9 mouse cellular contexts compared by ENCODE assay signal in genomic region chr6:121063771-121064170, GRCm38 (mm10).
DNase-seq lines count a peak whose midpoint lies in the region; ATAC-seq lines count a peak whose summit lies in the region.
"Had no signal": no experiment of that assay in that cellular context is flagged by ENCODE, and none has a peak within 500 bp of the region (broad histone marks: within the 10 kb centered on the region; RNA-seq: fewer than 3 reads in every experiment).

No protein-coding gene starts in this region.

- WGBS in hindbrain, embryonic 10.5 days, result 84% methylated on average over 8 of the region's 8 CpGs
- WGBS in hindbrain, embryonic 11.5 days, result 84% methylated on average over 8 of the region's 8 CpGs
- 78% methylated on average over 8 of the region's 8 CpGs for WGBS in embryonic facial prominence, embryonic 15.5 days
- WGBS in midbrain, embryonic 16.5 days, result 85% methylated on average over 8 of the region's 8 CpGs

- H3K27me3 ChIP-seq in hindbrain, embryonic 10.5 days (ENCODE audit: insufficient read depth, poor library complexity, severe bottlenecking), result no peaks in the 10 kb centered on the region
- H3K27me3 ChIP-seq in hindbrain, embryonic 11.5 days (ENCODE audit: control insufficient read depth, insufficient read depth, low read length), result no peaks in the 10 kb centered on the region
- no peaks in the 10 kb centered on the region for H3K27me3 ChIP-seq in embryonic facial prominence, embryonic 15.5 days
- no peaks in the 10 kb centered on the region for H3K27me3 ChIP-seq in midbrain, embryonic 16.5 days (ENCODE audit: control insufficient read depth, insufficient read depth, low read depth, low read length)
- H3K27me3 ChIP-seq: neural tube, embryonic 12.5 days had no signal

- H3K36me3 ChIP-seq in hindbrain, embryonic 10.5 days, result 0 out of 2 replicates have a peak, but pooled peaks cover 2% of the 10 kb centered on the region
- H3K36me3 ChIP-seq in hindbrain, embryonic 11.5 days (ENCODE audit: control insufficient read depth, insufficient read depth, low read length), result no peaks in the 10 kb centered on the region
- H3K36me3 ChIP-seq in embryonic facial prominence, embryonic 15.5 days, result no peaks in the 10 kb centered on the region
- no peaks in the 10 kb centered on the region for H3K36me3 ChIP-seq in midbrain, embryonic 16.5 days (ENCODE audit: control insufficient read depth, insufficient read depth, low read length)
- H3K36me3 ChIP-seq: neural tube, embryonic 12.5 days had no signal

- DNase-seq in hindbrain, embryonic 10.5 days (ENCODE audit: low spot score), result no peak
- DNase-seq in hindbrain, embryonic 11.5 days (ENCODE audit: low spot score), result no peak
- DNase-seq in kidney, adult 9 months, result peak; percentile 77
- no peak for DNase-seq in right cerebral cortex, adult 2 months (ENCODE audit: low spot score in 2 of 2)
- DNase-seq in spleen, postnatal 14 days (ENCODE audit: low spot score in 2 of 2), result no peak

- H3K4me2 ChIP-seq in hindbrain, embryonic 11.5 days (replicated peaks; ENCODE audit: low read depth, low read length), result no peak overlapping the region
- H3K4me2 ChIP-seq in embryonic facial prominence, embryonic 15.5 days (replicated peaks), result no peak overlapping the region
- no peak overlapping the region; the same call in 1 of the 2 replicates for H3K4me2 ChIP-seq in midbrain, embryonic 16.5 days (ENCODE audit: low read length)

- no peak overlapping the region for H3K4me3 ChIP-seq in hindbrain, embryonic 10.5 days
- no peak overlapping the region for H3K4me3 ChIP-seq in hindbrain, embryonic 11.5 days (ENCODE audit: low read depth, low read length)
- H3K4me3 ChIP-seq in embryonic facial prominence, embryonic 15.5 days (replicated peaks), result no peak overlapping the region
- no peak overlapping the region for H3K4me3 ChIP-seq in midbrain, embryonic 16.5 days (ENCODE audit: low read depth, low read length)
- H3K4me3 ChIP-seq: neural tube, embryonic 12.5 days had no signal

- H3K4me1 ChIP-seq in hindbrain, embryonic 10.5 days (replicated peaks), result peaks cover 64% of the 10 kb centered on the region
- peaks cover 4% of the 10 kb centered on the region; the same call in 1 of the 2 replicates for H3K4me1 ChIP-seq in hindbrain, embryonic 11.5 days (replicated peaks; ENCODE audit: control insufficient read depth, insufficient read depth, low read length)
- peaks cover 33% of the 10 kb centered on the region for H3K4me1 ChIP-seq in embryonic facial prominence, embryonic 15.5 days
- peaks cover 40% of the 10 kb centered on the region for H3K4me1 ChIP-seq in midbrain, embryonic 16.5 days (ENCODE audit: control insufficient read depth, insufficient read depth, low read length)

- peak overlapping the region; percentile 79 for H3K27ac ChIP-seq in hindbrain, embryonic 10.5 days
- no peak overlapping the region for H3K27ac ChIP-seq in hindbrain, embryonic 11.5 days (ENCODE audit: low read depth, low read length)
- peak overlapping the region; percentile 80 for H3K27ac ChIP-seq in embryonic facial prominence, embryonic 15.5 days (replicated peaks)
- H3K27ac ChIP-seq in midbrain, embryonic 16.5 days (ENCODE audit: low read length), result peak overlapping the region; percentile 99

- no peak overlapping the region for H3K9ac ChIP-seq in hindbrain, embryonic 11.5 days (ENCODE audit: low read depth, low read length)
- H3K9ac ChIP-seq in embryonic facial prominence, embryonic 15.5 days, result no peak overlapping the region
- H3K9ac ChIP-seq in midbrain, embryonic 16.5 days (ENCODE audit: low read depth, low read length), result peak overlapping the region; percentile 76

- no peaks in the 10 kb centered on the region for H3K9me3 ChIP-seq in hindbrain, embryonic 10.5 days
- H3K9me3 ChIP-seq in hindbrain, embryonic 11.5 days (ENCODE audit: control insufficient read depth, low read length), result no peaks in the 10 kb centered on the region
- H3K9me3 ChIP-seq in embryonic facial prominence, embryonic 15.5 days (replicated peaks), result no peaks in the 10 kb centered on the region
- no peaks in the 10 kb centered on the region for H3K9me3 ChIP-seq in midbrain, embryonic 16.5 days (replicated peaks; ENCODE audit: control insufficient read depth, low read length, poor library complexity, severe bottlenecking)
- H3K9me3 ChIP-seq: neural tube, embryonic 12.5 days had no signal

- no peak for ATAC-seq in hindbrain, embryonic 11.5 days (ENCODE audit: low FRiP score)
- no peak for ATAC-seq in embryonic facial prominence, embryonic 15.5 days (ENCODE audit: insufficient number of reproducible peaks, low FRiP score, low TSS enrichment, low read depth)
- peak; percentile 18 for ATAC-seq in midbrain, embryonic 16.5 days
- ATAC-seq in frontal cortex, adult (ENCODE audit: low TSS enrichment), result no peak
